Mouse (Mus musculus) R1 (cell line): ENCODE data around the gene Myo5a.

Experiments
- DNase-seq: peaks from one replicate; pipeline ENCODE4 v3.0.0-alpha.2; 2018; ENCODE audit warnings: low read depth, low spot score

Myo5a gene

GRCm38 (mm10) chr9:75070457-75071028 lies at the start of gene Myo5a:
Gene Myo5a (plus strand): TSS chr9:75071015.
- peak; percentile 67 for DNase-seq

- DNase-seq = no peak
Measured at GRCm38 (mm10) chr9:75022546-75022945, 48.3 kb upstream of the Myo5a start.

GRCm38 (mm10) chr9:75023150-75023894 lies 47.5 kb upstream of the Myo5a start:
- no peak for DNase-seq

GRCm38 (mm10) chr9:75024089-75024488 lies 46.7 kb upstream of the Myo5a start:
- DNase-seq = no peak

- DNase-seq = peak; percentile 69
Measured at GRCm38 (mm10) chr9:75025689-75026088, 45.1 kb upstream of the Myo5a start.

- no peak for DNase-seq
Measured at GRCm38 (mm10) chr9:75032408-75032807, 38.4 kb upstream of the Myo5a start.

GRCm38 (mm10) chr9:75033141-75033540 lies 37.7 kb upstream of the Myo5a start:
- DNase-seq = peak; percentile 16

GRCm38 (mm10) chr9:75034691-75035090 lies 36.1 kb upstream of the Myo5a start:
- DNase-seq = no peak

- DNase-seq = no peak
Measured at GRCm38 (mm10) chr9:75035944-75036343, 34.9 kb upstream of the Myo5a start.

- peak; percentile 94 for DNase-seq
Measured at GRCm38 (mm10) chr9:75037451-75038356, 33.1 kb upstream of the Myo5a start, which contains the start of gene Arpp19. Gene Arpp19 (plus strand): TSS chr9:75037614.

- DNase-seq = no peak
Measured at GRCm38 (mm10) chr9:75038357-75038688, 32.5 kb upstream of the Myo5a start.

- no peak for DNase-seq
Measured at GRCm38 (mm10) chr9:75040566-75040965, 30.2 kb upstream of the Myo5a start.

- DNase-seq = no peak
Measured at GRCm38 (mm10) chr9:75041840-75042525, 28.8 kb upstream of the Myo5a start.

- DNase-seq = no peak
Measured at GRCm38 (mm10) chr9:75043191-75043590, 27.6 kb upstream of the Myo5a start.

GRCm38 (mm10) chr9:75047079-75047478 lies 23.7 kb upstream of the Myo5a start:
- DNase-seq = no peak

GRCm38 (mm10) chr9:75049100-75049499 lies 21.7 kb upstream of the Myo5a start:
- DNase-seq = no peak

- peak; percentile 56 for DNase-seq
Measured at GRCm38 (mm10) chr9:75050003-75050402, 20.8 kb upstream of the Myo5a start.

- DNase-seq = no peak
Measured at GRCm38 (mm10) chr9:75051841-75052240, 19.0 kb upstream of the Myo5a start.

- no peak for DNase-seq
Measured at GRCm38 (mm10) chr9:75055046-75055445, 15.8 kb upstream of the Myo5a start.

- no peak for DNase-seq
Measured at GRCm38 (mm10) chr9:75064678-75065331, 6.0 kb upstream of the Myo5a start.

GRCm38 (mm10) chr9:75071029-75071705 lies 352 bp downstream of the Myo5a start:
- DNase-seq = peak; percentile 82
